Mouse (Mus musculus): Measurements from ENCODE around the gene Lancl1. TPM values are rescaled to one million over a fixed set of nuclear protein-coding genes. Genes with fewer than 3 reads are reported as not detected.
A peak's percentile ranks its signal among the peaks of the same experiment; 100 is the strongest.

The Lancl1 gene
- polyA plus RNA-seq, 1 experiment from 2014 or later: 68.0 TPM

GRCm38 (mm10) chr1:67039083-67039482 lies 411 bp upstream of the Lancl1 start:
- H3K9ac ChIP-seq (replicated peaks; ENCODE audit: low read depth): peak overlapping the region; percentile 58
- peak overlapping the region; percentile 60 for H3K4me2 ChIP-seq (replicated peaks; ENCODE audit: low read depth, low read length)
- H3K9me3 ChIP-seq (ENCODE audit: low read length): no peaks in the 10 kb centered on the region
- H3K36me3 ChIP-seq (ENCODE audit: insufficient read depth, low read length): no peaks in the 10 kb centered on the region
- 0 out of 2 replicates have a peak, but pooled peaks cover 2% of the 10 kb centered on the region for H3K4me1 ChIP-seq (ENCODE audit: insufficient read depth, low read depth, low read length)
- no peak for DNase-seq (ENCODE audit: low spot score)
- TF ChIP-seq EP300 (IDR thresholded peaks at IDR 0.05) (no peak), CTCF (IDR thresholded peaks at IDR 0.05) (no peak)
- H3K27ac ChIP-seq (ENCODE audit: low read length): no peak overlapping the region
- H3K4me3 ChIP-seq (ENCODE audit: low read depth, low read length): peak overlapping the region; percentile 86
- 3% methylated on average over 5 of the region's 5 CpGs for WGBS
- ATAC-seq: no peak
- no peaks in the 10 kb centered on the region for H3K27me3 ChIP-seq (replicated peaks; ENCODE audit: insufficient read depth, low read length)

DNA sequence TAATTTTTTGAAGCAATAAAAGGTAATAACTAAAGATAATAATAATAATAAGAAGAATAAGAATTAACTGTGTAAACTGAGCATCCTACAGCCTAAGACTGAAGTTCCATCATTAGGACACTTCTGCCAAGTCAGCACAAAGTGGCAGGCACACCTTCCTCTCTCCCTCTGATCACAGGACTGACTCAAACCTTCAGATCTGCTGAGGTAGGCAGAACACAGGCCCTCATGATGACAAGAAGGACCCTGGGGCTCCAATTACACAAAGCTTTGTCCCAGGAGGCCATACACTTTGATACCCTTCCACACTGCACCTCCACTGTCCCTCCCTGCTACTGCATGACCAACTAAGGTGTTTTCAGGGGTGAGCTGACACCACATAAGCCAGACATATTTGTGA lies 1.5 kb downstream of the Lancl1 start:
- H3K4me1 ChIP-seq (ENCODE audit: insufficient read depth, low read depth, low read length): 0 out of 2 replicates have a peak, but pooled peaks cover 2% of the 10 kb centered on the region
- no peak overlapping the region for H3K4me3 ChIP-seq (ENCODE audit: low read depth, low read length)
- ATAC-seq (no peak), DNase-seq (ENCODE audit: low spot score) (no peak)
- no peaks in the 10 kb centered on the region; the same call in 1 of the 2 replicates for H3K36me3 ChIP-seq (ENCODE audit: insufficient read depth, low read length)
- H3K9ac ChIP-seq (replicated peaks; ENCODE audit: low read depth): no peak overlapping the region
- no peaks in the 10 kb centered on the region for H3K27me3 ChIP-seq (replicated peaks; ENCODE audit: insufficient read depth, low read length)
- no peak overlapping the region for H3K27ac ChIP-seq (ENCODE audit: low read length)
- TF ChIP-seq EP300 (IDR thresholded peaks at IDR 0.05) (no peak), CTCF (IDR thresholded peaks at IDR 0.05) (no peak)
- no peak overlapping the region for H3K4me2 ChIP-seq (replicated peaks; ENCODE audit: low read depth, low read length)
- no peaks in the 10 kb centered on the region for H3K9me3 ChIP-seq (ENCODE audit: low read length)

- Histone ChIP-seq H3K36me3 (ENCODE audit: insufficient read depth, low read length) (peaks cover 4% of the 10 kb centered on the region; the same call in 1 of the 2 replicates), H3K9me3 (ENCODE audit: low read length) (no peaks in the 10 kb centered on the region), H3K9ac (replicated peaks; ENCODE audit: low read depth) (no peak overlapping the region), H3K4me2 (replicated peaks; ENCODE audit: low read depth, low read length) (no peak overlapping the region), H3K4me1 (ENCODE audit: insufficient read depth, low read depth, low read length) (no peaks in the 10 kb centered on the region), H3K27ac (ENCODE audit: low read length) (no peak overlapping the region), H3K4me3 (ENCODE audit: low read depth, low read length) (no peak overlapping the region), H3K27me3 (replicated peaks; ENCODE audit: insufficient read depth, low read length) (no peaks in the 10 kb centered on the region)
- WGBS: 77% methylated on average over 7 of the region's 7 CpGs
- TF ChIP-seq EP300 (IDR thresholded peaks at IDR 0.05): no peak
- no peak for TF ChIP-seq CTCF (IDR thresholded peaks at IDR 0.05)
- ATAC-seq (no peak), DNase-seq (ENCODE audit: low spot score) (no peak)
These were observed 5.4 kb downstream of the Lancl1 start for GRCm38 (mm10) chr1:67033278-67033677.

- Histone ChIP-seq H3K27ac (ENCODE audit: low read length) (0 out of 2 replicates have a peak overlapping the region, but pooled peaks have one; percentile 1), H3K4me1 (ENCODE audit: insufficient read depth, low read depth, low read length) (no peaks in the 10 kb centered on the region), H3K9ac (replicated peaks; ENCODE audit: low read depth) (no peak overlapping the region), H3K9me3 (ENCODE audit: low read length) (no peaks in the 10 kb centered on the region), H3K4me3 (ENCODE audit: low read depth, low read length) (no peak overlapping the region), H3K27me3 (replicated peaks; ENCODE audit: insufficient read depth, low read length) (no peaks in the 10 kb centered on the region), H3K36me3 (ENCODE audit: insufficient read depth, low read length) (0 out of 2 replicates have a peak, but pooled peaks cover 4% of the 10 kb centered on the region), H3K4me2 (replicated peaks; ENCODE audit: low read depth, low read length) (no peak overlapping the region)
- DNase-seq (ENCODE audit: low spot score): peak; percentile 51
- WGBS: 61% methylated on average over 6 of the region's 6 CpGs
- TF ChIP-seq EP300 (IDR thresholded peaks at IDR 0.05): no peak
- TF ChIP-seq CTCF (IDR thresholded peaks at IDR 0.05): no peak
- ATAC-seq: peak; percentile 66
These were observed 11.7 kb downstream of the Lancl1 start for GRCm38 (mm10) chr1:67026927-67027511.

DNA sequence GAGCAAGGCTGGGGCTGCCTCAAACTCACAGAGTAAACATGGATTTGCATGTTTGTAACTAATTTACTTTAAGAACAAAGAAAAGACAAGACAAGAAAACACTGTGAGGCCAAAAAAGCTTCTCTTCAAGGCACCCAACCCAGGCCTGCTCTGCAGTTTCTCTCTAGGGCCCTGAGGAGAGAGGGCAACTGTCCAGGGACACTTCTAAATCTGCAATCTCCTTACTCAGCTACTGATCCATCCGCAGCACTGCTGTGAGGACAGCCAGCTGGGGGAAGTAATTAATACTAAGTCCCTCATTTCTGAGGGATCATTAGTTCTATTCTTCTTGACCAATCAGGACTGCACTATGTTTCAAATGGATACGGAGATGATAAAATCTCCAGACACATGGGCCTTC lies 12.5 kb downstream of the Lancl1 start:
- Histone ChIP-seq H3K4me3 (ENCODE audit: low read depth, low read length) (no peak overlapping the region), H3K36me3 (ENCODE audit: insufficient read depth, low read length) (0 out of 2 replicates have a peak, but pooled peaks cover 1% of the 10 kb centered on the region), H3K9ac (replicated peaks; ENCODE audit: low read depth) (no peak overlapping the region), H3K9me3 (ENCODE audit: low read length) (no peaks in the 10 kb centered on the region), H3K27ac (ENCODE audit: low read length) (no peak overlapping the region), H3K4me1 (ENCODE audit: insufficient read depth, low read depth, low read length) (no peaks in the 10 kb centered on the region), H3K4me2 (replicated peaks; ENCODE audit: low read depth, low read length) (no peak overlapping the region), H3K27me3 (replicated peaks; ENCODE audit: insufficient read depth, low read length) (no peaks in the 10 kb centered on the region)
- TF ChIP-seq EP300 (IDR thresholded peaks at IDR 0.05): no peak
- no peak for TF ChIP-seq CTCF (IDR thresholded peaks at IDR 0.05)
- peak; percentile 28 for DNase-seq (ENCODE audit: low spot score)
- WGBS: 62% methylated on average over 2 of the region's 2 CpGs
- peak; percentile 56 for ATAC-seq

- no peak overlapping the region for H3K9ac ChIP-seq (replicated peaks; ENCODE audit: low read depth)
- H3K27me3 ChIP-seq (replicated peaks; ENCODE audit: insufficient read depth, low read length): no peaks in the 10 kb centered on the region
- H3K27ac ChIP-seq (ENCODE audit: low read length): no peak overlapping the region
- H3K9me3 ChIP-seq (ENCODE audit: low read length): no peaks in the 10 kb centered on the region
- H3K4me3 ChIP-seq (ENCODE audit: low read depth, low read length): no peak overlapping the region
- no peak overlapping the region for H3K4me2 ChIP-seq (replicated peaks; ENCODE audit: low read depth, low read length)
- no peaks in the 10 kb centered on the region for H3K4me1 ChIP-seq (ENCODE audit: insufficient read depth, low read depth, low read length)
- ATAC-seq (no peak), DNase-seq (ENCODE audit: low spot score) (no peak)
- TF ChIP-seq CTCF (IDR thresholded peaks at IDR 0.05): no peak
- TF ChIP-seq EP300 (IDR thresholded peaks at IDR 0.05): no peak
- H3K36me3 ChIP-seq (ENCODE audit: insufficient read depth, low read length): peaks cover 7% of the 10 kb centered on the region; the same call in 1 of the 2 replicates
- WGBS: 85% methylated on average over 2 of the region's 2 CpGs
These were observed 15.9 kb downstream of the Lancl1 start for GRCm38 (mm10) chr1:67022767-67023166.

Measured in lung, postnatal 0 days (tissue).